Mouse (Mus musculus) MEL-GATA-1-ER (cell line): Measurements from ENCODE around the gene Mtpn.

ENCODE experiments used
- DNase-seq: peaks from one replicate; pipeline ENCODE4 v3.0.0-alpha.2; 2012; ENCODE audit warnings: low read depth; ENCODE audit errors: extremely low read depth

The Mtpn gene

GRCm38 (mm10) chr6:35539304-35540009 lies at the start of gene Mtpn:
Gene Mtpn, minus strand, starts transcription at chr6:35539888.
- peak; percentile 92 for DNase-seq

DNA sequence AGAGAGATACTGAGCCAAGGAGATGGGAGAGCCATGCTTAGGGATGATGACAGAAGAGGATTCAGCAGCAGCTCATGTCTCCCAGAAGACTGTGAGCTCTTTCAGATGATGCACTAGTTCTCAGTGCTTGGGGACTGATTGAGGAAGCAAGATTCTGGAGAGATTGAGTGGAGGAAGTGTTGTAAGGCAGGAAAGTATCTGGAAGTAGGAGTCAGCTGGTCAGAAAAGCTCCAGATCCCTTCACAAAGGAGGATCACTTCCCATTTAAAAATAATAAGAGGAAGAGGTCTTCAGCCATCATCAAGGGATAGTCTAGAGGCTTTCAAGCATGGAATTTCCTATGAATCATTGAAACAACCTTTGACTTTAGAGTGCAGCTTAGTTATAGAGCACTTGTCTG lies 29.0 kb upstream of the Mtpn start:
- DNase-seq = no peak

DNA sequence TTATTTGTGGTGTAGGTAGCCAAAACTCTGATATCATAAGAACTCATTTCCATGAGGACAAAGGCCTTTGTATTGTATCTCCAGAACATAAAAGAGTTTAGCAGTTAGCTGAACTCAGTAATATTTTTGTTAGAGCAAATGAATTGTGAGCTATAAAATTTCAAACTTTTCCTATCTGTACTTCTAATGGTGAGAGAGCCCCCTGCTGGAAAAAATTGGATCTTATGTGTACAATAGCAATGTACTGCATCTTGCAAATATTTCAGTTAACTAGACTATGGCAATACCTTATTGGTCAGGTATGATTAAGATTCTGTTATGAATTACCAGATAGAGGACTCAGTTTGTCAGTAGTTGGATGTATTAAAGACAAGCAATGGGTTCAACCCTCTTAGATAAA lies 28.1 kb upstream of the Mtpn start:
- DNase-seq = peak; percentile 10

- DNase-seq = no peak
Observed at GRCm38 (mm10) chr6:35559950-35560349, 20.3 kb upstream of the Mtpn start.

- peak; percentile 56 for DNase-seq
Observed at GRCm38 (mm10) chr6:35544352-35544751, 4.7 kb upstream of the Mtpn start.

GRCm38 (mm10) chr6:35542656-35543400 lies 3.1 kb upstream of the Mtpn start:
- no peak for DNase-seq

DNA sequence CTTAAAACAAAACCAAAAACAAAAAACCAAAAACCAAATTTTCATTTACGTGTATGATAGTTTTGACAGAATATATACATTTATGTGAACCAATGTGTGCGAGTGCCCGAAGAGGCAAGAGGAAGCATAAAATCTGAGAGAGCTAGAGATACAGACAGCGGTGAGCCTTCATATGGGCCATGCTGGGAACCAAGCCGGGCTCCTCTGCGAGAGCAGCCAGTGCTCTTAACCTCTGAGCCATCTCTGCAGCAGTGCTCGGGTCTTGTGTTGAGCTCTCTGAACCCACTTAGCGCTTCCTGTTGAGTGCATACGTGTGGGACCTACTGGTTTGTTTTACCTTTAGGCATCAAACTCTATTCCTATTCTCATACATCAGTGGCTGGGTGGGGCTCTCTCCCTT lies 689 bp upstream of the Mtpn start:
- no peak for DNase-seq

DNA sequence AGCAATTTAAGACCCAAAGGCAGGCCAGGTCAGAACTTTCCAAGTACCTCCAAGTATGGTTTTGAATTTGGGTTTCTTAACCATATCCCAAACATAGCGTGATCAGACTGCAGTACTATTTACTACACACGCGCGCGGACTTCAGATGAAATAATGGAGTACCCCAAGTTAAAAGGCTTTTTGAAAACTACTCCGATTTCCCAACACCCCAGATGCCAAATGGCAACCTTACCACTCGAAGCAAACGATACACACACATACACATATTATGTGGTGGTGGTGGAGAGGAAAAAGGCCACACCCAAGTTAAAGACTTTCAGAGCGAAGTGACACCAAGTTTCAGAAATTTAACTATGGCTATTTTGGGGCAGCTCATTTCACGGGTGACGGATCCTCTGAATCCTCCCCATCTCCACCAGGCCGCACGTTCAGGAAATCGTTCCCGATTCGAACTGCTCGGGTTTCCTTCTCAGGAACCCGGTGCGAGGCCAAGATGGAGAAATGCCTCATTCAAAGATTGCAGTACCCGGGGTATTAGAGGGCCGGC lies 858 bp downstream of the Mtpn start:
- DNase-seq = peak; percentile 13

DNA sequence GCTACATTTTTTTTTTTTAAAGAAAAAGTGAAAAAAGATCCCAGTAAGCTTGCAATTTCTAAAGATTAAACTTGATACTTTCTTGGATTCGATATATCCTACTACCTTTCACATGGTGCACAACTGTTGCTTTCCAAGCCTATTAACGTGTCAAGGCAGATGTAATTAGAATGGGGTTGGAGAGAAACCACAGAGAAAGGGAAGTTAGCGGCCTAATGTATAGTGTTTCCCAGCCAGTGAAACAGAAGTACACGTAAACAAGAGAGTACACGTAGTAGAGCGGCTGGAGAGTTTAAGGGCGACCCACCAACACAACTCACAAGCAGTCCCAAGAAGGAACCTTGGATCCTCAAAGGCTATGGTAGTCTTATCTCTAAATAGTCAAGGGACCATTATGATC lies 3.7 kb downstream of the Mtpn start:
- peak; percentile 68 for DNase-seq

GRCm38 (mm10) chr6:35513362-35513761 lies 26.3 kb downstream of the Mtpn start:
- no peak for DNase-seq

DNA sequence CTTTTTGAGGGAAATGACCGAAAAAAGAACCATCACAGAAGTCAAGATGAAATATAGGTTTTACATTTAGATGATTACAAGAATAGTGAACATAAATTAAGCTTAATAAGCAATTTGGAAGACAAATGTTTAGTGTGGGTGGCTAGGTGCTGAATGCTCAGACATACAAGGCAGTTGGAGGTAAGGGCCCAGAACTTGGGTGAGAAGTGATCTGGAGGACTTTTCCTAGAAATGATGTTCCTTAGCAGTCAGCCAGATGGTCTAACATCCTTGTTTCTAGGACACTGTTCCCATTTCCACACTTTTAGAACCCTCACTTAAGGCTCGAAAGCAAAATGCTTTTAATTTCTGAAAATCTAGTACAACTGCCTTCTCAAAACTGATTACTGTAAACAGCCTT lies 34.9 kb downstream of the Mtpn start:
- DNase-seq = no peak

GRCm38 (mm10) chr6:35502904-35503303 lies 36.8 kb downstream of the Mtpn start:
- DNase-seq = no peak

DNA sequence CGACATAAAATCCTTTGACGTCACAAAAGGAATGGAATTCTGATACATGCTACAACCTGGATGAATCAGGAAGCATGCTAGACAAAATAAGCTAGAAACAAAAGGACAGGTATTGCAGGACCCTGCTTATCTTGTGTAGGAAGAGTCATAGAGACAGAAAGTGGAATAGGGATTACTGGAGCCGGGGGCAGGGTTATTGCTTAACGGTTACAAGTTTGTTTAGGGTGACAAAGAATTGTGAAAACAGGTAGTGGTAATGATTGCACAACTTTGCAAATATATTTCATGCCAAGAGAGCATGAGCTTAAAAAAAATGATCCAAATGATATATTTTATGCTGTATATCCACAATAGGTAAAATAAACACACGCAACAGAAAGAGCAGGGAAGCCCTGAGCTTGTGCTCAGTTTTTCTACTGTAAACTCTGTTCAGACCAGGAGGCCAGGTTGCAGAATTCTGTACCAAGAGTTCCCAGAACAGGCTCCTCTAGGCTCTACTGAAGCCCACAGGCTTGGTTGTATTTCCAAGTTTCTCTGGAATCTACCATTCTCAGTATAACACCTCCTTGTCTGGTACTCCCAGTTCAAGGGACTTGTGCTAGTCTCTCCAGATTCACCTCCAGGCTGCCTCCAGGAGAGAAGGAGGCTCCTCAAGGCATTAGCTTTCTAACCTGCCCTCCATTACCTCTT lies 39.6 kb downstream of the Mtpn start:
- no peak for DNase-seq

GRCm38 (mm10) chr6:35497406-35497805 lies 42.3 kb downstream of the Mtpn start:
- DNase-seq = no peak

DNA sequence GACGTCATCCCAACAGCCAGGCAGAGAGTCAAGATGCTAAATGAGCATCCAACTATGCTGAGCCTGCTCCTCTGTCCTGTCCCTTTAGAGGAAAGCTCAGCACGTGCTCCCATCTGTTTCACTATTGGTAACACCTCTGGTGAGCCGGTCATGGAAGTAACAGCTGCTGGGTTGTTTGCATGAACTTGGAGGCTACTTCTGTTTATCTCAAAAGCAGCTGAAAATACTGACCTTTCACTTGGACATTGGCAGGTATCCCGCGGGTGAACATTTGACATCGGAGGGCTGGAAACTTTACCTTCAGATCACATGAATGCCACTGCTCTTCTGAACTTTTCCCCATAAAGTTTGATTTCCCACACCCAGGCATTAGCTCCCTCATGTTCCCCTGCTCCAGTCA lies 45.8 kb downstream of the Mtpn start:
- no peak for DNase-seq

- no peak for DNase-seq
Observed at GRCm38 (mm10) chr6:35479651-35480335, 59.9 kb downstream of the Mtpn start.

DNA sequence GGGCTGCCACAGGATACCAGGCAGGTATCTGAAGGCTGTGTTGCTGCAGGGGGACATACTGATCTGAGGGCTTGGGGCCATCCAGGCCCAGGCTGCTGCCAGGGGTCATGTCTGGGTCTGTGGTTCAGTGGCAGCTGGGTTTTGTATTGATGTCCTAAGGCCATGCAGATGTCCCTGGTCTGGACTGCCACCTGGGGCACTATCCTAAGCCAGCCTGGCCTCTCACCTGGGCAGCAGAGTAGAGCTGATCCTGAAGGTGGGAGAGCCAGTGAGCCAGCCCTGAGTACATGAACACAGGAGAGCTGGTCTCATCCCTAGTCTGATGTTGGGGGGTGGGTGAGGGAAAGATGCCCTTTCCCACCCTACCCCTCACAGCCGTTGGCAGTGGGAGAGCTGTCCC lies 62.9 kb downstream of the Mtpn start:
- DNase-seq = no peak

- DNase-seq = no peak
Observed at GRCm38 (mm10) chr6:35463450-35464395, 76.0 kb downstream of the Mtpn start.

DNA sequence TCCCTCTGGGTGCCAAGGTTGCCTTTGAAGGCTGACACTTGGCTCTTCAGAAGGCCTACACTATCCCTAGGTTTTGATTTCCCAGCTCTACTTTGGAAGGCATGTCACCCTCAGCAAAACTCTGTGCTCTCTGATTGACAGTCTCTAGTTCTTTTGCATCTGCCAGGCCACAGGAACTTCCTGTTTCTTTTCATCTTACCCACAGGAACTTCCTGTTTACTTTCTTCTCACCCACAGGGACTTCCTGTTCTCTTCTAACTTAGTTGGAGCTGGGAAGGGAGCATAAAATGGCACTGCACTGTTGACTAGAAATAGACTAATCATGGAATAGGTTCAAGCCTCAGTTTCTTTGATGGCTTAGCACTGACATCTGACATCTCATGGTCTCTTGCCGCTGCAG lies 77.2 kb downstream of the Mtpn start:
- peak; percentile 3 for DNase-seq
